Mouse (Mus musculus): Measurements from ENCODE around the gene Pcdh11x. TPM values are rescaled to one million over a fixed set of nuclear protein-coding genes. Genes with fewer than 3 reads are reported as not detected.
A peak's percentile ranks its signal among the peaks of the same experiment; 100 is the strongest.

The Pcdh11x gene
- polyA plus RNA-seq (2012; rRNA removed), result 0.14 TPM in 2 replicates

DNA sequence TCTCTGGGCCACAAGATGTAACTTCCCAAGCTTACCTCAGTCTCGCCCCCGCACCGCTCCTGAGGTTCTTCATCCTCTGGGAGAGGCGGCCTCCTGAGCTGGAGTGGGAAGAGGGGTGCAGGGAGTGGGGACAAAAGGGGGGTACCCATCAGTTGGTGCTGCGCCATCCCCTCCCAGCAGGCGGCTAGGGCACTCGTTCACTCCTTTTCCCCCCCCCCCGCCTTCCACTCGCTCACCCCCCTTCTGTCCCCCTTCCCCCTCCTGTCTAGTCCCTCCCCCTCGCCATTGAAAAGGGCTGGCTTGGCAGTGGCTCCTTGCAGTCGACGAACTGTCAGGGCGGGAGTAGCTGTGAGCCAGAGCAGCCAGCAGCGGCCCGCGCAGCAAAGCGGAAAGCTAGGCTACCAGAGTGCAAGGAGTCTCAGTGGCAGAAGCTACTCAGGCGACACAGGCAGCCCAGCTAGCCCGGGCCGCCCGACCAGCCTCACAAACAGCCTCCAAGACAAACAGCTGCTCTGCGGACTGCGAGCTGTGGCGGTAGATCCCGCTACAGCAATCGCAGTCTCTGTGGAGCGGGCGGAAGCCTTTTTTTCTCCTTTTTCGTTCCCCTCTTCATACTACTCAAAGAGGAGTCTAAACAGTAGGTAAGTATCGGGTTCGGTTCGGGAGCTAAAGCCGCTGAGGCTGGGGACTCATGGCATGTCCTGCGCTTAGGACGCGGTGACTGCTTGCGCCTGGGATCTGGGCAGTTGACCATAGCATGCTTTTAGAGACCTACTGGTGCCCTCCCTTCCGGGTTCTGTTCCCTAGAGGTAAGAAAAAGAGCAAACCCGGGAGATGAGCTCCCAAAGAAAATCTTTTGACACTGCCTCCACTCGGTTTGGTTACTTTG lies at the start of gene Pcdh11x:
Pcdh11x (plus strand) TSS at position 249 of the 889 bp plus-strand sequence.
- Histone ChIP-seq H3K27me3 (ENCODE audit: control insufficient read depth, insufficient read depth, low read length) (no peaks in the 10 kb centered on the region), H3K4me1 (ENCODE audit: control insufficient read depth, insufficient read depth, low read length) (peaks cover 3% of the 10 kb centered on the region), H3K27ac (ENCODE audit: control insufficient read depth, insufficient read depth, low read depth, low read length) (no peak within 1 kb of the TSS), H3K4me3 (ENCODE audit: control insufficient read depth, low read depth, low read length) (peak within 1 kb of the TSS; percentile 23; the same call in 1 of the 2 replicates), H3K36me3 (ENCODE audit: control insufficient read depth, insufficient read depth, low read length) (no peaks in the 10 kb centered on the region)
- TF ChIP-seq CTCF (IDR thresholded peaks at IDR 0.05; ENCODE audit: control insufficient read depth, insufficient read depth, insufficient replicate concordance, low read depth, low read length) (no peak), POLR2A (IDR thresholded peaks at IDR 0.05; ENCODE audit: control insufficient read depth, low read depth, low read length) (no peak)

- Histone ChIP-seq H3K4me1 (ENCODE audit: control insufficient read depth, insufficient read depth, low read length) (no peaks in the 10 kb centered on the region), H3K4me3 (ENCODE audit: control insufficient read depth, low read depth, low read length) (no peak overlapping the region), H3K27me3 (ENCODE audit: control insufficient read depth, insufficient read depth, low read length) (no peaks in the 10 kb centered on the region), H3K36me3 (ENCODE audit: control insufficient read depth, insufficient read depth, low read length) (no peaks in the 10 kb centered on the region), H3K27ac (ENCODE audit: control insufficient read depth, insufficient read depth, low read depth, low read length) (no peak overlapping the region)
- no peak for TF ChIP-seq POLR2A (IDR thresholded peaks at IDR 0.05; ENCODE audit: control insufficient read depth, low read depth, low read length)
- TF ChIP-seq CTCF (IDR thresholded peaks at IDR 0.05; ENCODE audit: control insufficient read depth, insufficient read depth, insufficient replicate concordance, low read depth, low read length), result no peak
Measured at GRCm38 (mm10) chrX:120260089-120260488, 30.0 kb upstream of the Pcdh11x start.

- Histone ChIP-seq H3K27me3 (ENCODE audit: control insufficient read depth, insufficient read depth, low read length) (no peaks in the 10 kb centered on the region), H3K4me1 (ENCODE audit: control insufficient read depth, insufficient read depth, low read length) (no peaks in the 10 kb centered on the region; the same call in 1 of the 2 replicates), H3K4me3 (ENCODE audit: control insufficient read depth, low read depth, low read length) (no peak overlapping the region), H3K27ac (ENCODE audit: control insufficient read depth, insufficient read depth, low read depth, low read length) (no peak overlapping the region), H3K36me3 (ENCODE audit: control insufficient read depth, insufficient read depth, low read length) (no peaks in the 10 kb centered on the region)
- TF ChIP-seq POLR2A (IDR thresholded peaks at IDR 0.05; ENCODE audit: control insufficient read depth, low read depth, low read length), result no peak
Measured at GRCm38 (mm10) chrX:120285522-120285921, 4.5 kb upstream of the Pcdh11x start.

GRCm38 (mm10) chrX:120287502-120287901 lies 2.6 kb upstream of the Pcdh11x start:
- no peaks in the 10 kb centered on the region for H3K36me3 ChIP-seq (ENCODE audit: control insufficient read depth, insufficient read depth, low read length)
- no peak overlapping the region for H3K4me3 ChIP-seq (ENCODE audit: control insufficient read depth, low read depth, low read length)
- H3K27ac ChIP-seq (ENCODE audit: control insufficient read depth, insufficient read depth, low read depth, low read length), result no peak overlapping the region
- no peaks in the 10 kb centered on the region for H3K27me3 ChIP-seq (ENCODE audit: control insufficient read depth, insufficient read depth, low read length)
- H3K4me1 ChIP-seq (ENCODE audit: control insufficient read depth, insufficient read depth, low read length), result peaks cover 3% of the 10 kb centered on the region
- TF ChIP-seq CTCF (IDR thresholded peaks at IDR 0.05; ENCODE audit: control insufficient read depth, insufficient read depth, insufficient replicate concordance, low read depth, low read length) (no peak), POLR2A (IDR thresholded peaks at IDR 0.05; ENCODE audit: control insufficient read depth, low read depth, low read length) (no peak)

- Histone ChIP-seq H3K36me3 (ENCODE audit: control insufficient read depth, insufficient read depth, low read length) (no peaks in the 10 kb centered on the region), H3K4me1 (ENCODE audit: control insufficient read depth, insufficient read depth, low read length) (peaks cover 3% of the 10 kb centered on the region), H3K27ac (ENCODE audit: control insufficient read depth, insufficient read depth, low read depth, low read length) (no peak overlapping the region), H3K4me3 (ENCODE audit: control insufficient read depth, low read depth, low read length) (no peak overlapping the region), H3K27me3 (ENCODE audit: control insufficient read depth, insufficient read depth, low read length) (no peaks in the 10 kb centered on the region)
- TF ChIP-seq CTCF (IDR thresholded peaks at IDR 0.05; ENCODE audit: control insufficient read depth, insufficient read depth, insufficient replicate concordance, low read depth, low read length) (no peak), POLR2A (IDR thresholded peaks at IDR 0.05; ENCODE audit: control insufficient read depth, low read depth, low read length) (no peak)
Measured at GRCm38 (mm10) chrX:120290900-120291280, 831 bp downstream of the Pcdh11x start.

DNA sequence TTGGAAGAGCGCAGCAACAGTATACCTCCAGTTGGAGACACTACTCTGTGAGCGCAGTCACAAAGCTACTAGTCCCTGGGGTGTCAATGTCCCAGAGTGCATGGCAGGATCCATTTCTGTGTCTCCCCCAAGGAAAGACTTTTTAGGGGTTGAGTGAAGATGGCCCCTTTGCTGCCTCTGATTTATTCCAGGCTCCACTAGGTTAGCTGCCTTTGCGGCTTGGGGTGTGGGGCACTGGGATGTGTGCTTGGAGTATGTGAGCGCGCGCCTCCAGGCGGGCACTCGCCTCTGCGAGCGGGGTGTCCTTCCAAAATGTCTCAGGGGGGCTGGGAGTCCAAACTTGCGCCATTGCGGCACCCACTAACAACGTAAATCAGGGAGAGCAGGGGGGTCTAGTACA lies 1.6 kb downstream of the Pcdh11x start:
- no peak for TF ChIP-seq POLR2A (IDR thresholded peaks at IDR 0.05; ENCODE audit: control insufficient read depth, low read depth, low read length)
- no peak for TF ChIP-seq CTCF (IDR thresholded peaks at IDR 0.05; ENCODE audit: control insufficient read depth, insufficient read depth, insufficient replicate concordance, low read depth, low read length)
- Histone ChIP-seq H3K27ac (ENCODE audit: control insufficient read depth, insufficient read depth, low read depth, low read length) (no peak overlapping the region), H3K27me3 (ENCODE audit: control insufficient read depth, insufficient read depth, low read length) (no peaks in the 10 kb centered on the region), H3K4me3 (ENCODE audit: control insufficient read depth, low read depth, low read length) (no peak overlapping the region), H3K36me3 (ENCODE audit: control insufficient read depth, insufficient read depth, low read length) (no peaks in the 10 kb centered on the region), H3K4me1 (ENCODE audit: control insufficient read depth, insufficient read depth, low read length) (peaks cover 3% of the 10 kb centered on the region)

DNA sequence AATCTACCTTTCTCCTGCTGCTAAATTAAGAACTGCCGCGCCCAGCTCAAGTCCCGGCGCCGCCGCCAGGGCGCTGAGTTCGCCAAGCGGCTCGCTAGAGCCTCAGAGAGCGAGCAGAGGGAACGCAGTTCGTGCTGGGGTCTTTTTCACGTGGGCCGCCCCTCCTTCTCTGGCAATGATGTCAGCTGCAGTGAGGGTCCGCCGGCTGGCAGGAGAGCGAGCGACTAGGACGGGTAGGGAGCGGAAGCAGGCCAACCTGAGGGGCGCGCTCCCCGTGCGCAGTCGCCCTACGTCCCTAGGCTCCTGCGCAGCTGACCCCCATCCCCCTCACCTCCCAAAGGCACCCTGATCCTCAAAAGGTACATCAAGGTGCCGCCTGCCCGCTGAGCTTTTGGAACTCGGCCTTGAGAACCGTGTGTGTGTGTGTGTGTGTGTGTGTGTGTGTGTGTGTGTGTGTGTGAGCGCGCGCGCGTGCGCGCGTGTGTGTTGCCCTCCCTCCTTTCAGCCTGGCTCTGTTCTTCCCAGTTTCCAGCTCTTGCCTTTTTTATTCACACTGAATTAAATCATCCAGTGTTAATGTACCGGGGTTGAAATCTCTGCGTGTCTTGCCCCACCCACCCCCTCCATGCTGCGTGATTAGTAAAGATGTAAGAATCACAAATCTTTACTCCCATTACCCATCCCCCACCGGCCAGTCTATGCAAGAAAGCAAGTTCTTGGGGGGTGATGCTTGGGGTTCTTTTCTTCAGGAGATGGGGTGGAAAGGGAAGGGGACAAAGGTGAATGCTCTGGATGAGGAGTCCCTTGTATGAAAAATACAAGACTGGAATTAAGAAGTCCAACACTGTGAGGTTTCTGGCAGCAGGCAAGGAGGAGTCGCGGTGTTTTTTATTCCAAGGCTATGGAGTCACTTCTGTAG lies 3.0 kb downstream of the Pcdh11x start:
- no peak overlapping the region for H3K27ac ChIP-seq (ENCODE audit: control insufficient read depth, insufficient read depth, low read depth, low read length)

More for the DNA sequence above, 3.0 kb downstream of the Pcdh11x start:
- Histone ChIP-seq H3K27me3 (ENCODE audit: control insufficient read depth, insufficient read depth, low read length) (no peaks in the 10 kb centered on the region), H3K36me3 (ENCODE audit: control insufficient read depth, insufficient read depth, low read length) (no peaks in the 10 kb centered on the region), H3K4me1 (ENCODE audit: control insufficient read depth, insufficient read depth, low read length) (peaks cover 3% of the 10 kb centered on the region), H3K4me3 (ENCODE audit: control insufficient read depth, low read depth, low read length) (peak overlapping the region; percentile 78)
- TF ChIP-seq CTCF (IDR thresholded peaks at IDR 0.05; ENCODE audit: control insufficient read depth, insufficient read depth, insufficient replicate concordance, low read depth, low read length) (no peak), POLR2A (IDR thresholded peaks at IDR 0.05; ENCODE audit: control insufficient read depth, low read depth, low read length) (no peak)
